Mouse (Mus musculus): ENCODE results near the gene Gnai3. TPM values are rescaled to one million over a fixed set of nuclear protein-coding genes. Genes with fewer than 3 reads are reported as not detected.

The Gnai3 gene
- polyA plus RNA-seq, 1 experiment, result not detected

DNA sequence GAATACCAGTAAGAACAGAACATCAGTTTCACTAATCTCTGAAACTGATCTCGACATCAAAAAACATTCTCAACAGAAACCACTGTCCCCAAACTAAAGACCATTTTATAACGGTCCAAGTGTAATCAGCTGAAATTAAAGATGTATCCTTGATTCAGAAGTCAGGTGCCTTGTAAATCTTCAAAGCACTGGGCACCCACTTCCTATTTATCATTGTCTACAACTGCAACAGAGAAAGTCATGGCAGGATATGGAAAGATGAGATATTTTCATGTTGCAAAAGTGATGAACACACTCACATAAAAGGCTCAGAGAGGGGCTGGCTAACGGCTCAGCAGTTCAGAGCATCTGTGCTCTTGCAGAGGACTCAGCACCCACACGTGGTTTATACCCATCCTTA lies 5.2 kb downstream of the Gnai3 start:
- TF ChIP-seq POLR2A (IDR thresholded peaks at IDR 0.05; ENCODE audit: insufficient read depth, low read depth, low read length), result no peak
- TF ChIP-seq CTCF (IDR thresholded peaks at IDR 0.05; ENCODE audit: insufficient read depth, low read depth, low read length), result no peak
- no peak overlapping the region; the same call in 1 of the 2 replicates for H3K27ac ChIP-seq (ENCODE audit: insufficient read depth, low read depth, low read length)
- WGBS, result 52% methylated on average over 4 of the region's 4 CpGs

DNA sequence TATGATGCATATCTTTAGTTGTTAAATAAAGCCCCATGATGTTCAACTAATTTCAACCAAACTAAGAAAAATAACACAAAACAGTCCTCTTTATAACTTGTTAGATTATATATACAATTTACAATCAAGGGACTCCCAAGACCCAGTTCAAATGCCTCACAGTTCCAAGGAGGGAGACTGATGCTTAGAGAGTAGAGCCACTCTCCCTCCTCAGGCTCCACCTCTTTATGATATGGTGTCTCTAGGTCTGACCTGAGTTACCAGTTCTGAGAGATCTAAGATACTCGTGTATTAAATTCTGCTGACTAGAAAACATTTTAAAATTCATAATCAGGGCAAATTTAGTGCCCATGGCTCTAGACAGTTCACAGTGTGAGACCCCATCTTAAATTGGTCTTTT lies 6.8 kb downstream of the Gnai3 start:
- WGBS, result 66% methylated on average over 1 of the region's 1 CpGs
- H3K27ac ChIP-seq (ENCODE audit: insufficient read depth, low read depth, low read length), result no peak overlapping the region
- H3K4me3 ChIP-seq (ENCODE audit: insufficient read depth, low read depth, low read length), result no peak overlapping the region
- TF ChIP-seq POLR2A (IDR thresholded peaks at IDR 0.05; ENCODE audit: insufficient read depth, low read depth, low read length) (no peak), CTCF (IDR thresholded peaks at IDR 0.05; ENCODE audit: insufficient read depth, low read depth, low read length) (no peak)
- H3K4me1 ChIP-seq (ENCODE audit: control insufficient read depth, insufficient read depth, low read length), result peaks cover 14% of the 10 kb centered on the region

More for the DNA sequence above, 5.2 kb downstream of the Gnai3 start:
- Histone ChIP-seq H3K4me1 (ENCODE audit: control insufficient read depth, insufficient read depth, low read length) (peaks cover 11% of the 10 kb centered on the region), H3K4me3 (ENCODE audit: insufficient read depth, low read depth, low read length) (no peak overlapping the region)

DNA sequence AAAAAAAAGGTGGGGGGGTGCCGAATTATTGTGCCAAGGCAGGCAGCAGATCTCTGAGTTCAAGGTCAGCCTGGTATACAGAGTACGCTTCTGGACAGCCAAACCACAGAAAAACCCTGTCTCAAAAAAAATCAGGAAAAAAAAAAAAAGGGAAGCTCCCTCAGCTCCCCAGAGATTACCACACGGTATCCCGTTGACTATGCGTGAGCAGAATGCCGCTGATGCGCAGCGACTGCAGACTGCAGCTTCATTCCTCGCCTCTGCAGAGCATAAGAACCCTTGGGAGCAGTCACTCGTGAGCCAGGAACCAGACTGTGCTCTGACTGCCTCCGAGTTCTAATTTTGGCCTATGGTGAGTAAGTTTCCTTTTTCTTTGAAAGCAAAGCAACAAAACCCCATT lies 11.2 kb downstream of the Gnai3 start:
- WGBS, result 20% methylated on average over 11 of the region's 11 CpGs

DNA sequence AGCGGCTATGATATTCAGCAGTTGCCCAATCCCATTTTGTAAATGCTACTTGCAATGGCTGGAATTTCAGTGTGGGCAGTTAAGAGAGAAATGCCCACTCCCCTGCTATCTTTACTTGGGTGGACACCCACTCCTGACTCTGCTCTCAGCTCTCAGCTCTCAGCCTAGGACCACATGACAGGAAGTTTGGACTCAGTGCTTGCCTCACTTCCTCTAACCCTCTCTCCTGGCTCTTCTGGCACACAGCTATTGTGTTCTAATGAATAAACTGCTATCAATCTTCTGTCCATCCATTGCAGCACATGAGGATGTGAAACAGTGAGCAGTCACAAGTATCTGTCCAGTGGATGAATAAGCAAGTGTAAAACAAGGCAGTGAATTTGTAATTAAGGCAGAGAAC lies 13.5 kb downstream of the Gnai3 start:
- TF ChIP-seq POLR2A (IDR thresholded peaks at IDR 0.05; ENCODE audit: insufficient read depth, low read depth, low read length) (no peak), CTCF (IDR thresholded peaks at IDR 0.05; ENCODE audit: insufficient read depth, low read depth, low read length) (no peak)
- Histone ChIP-seq H3K27ac (ENCODE audit: insufficient read depth, low read depth, low read length) (no peak overlapping the region), H3K4me1 (ENCODE audit: control insufficient read depth, insufficient read depth, low read length) (peaks cover 14% of the 10 kb centered on the region), H3K4me3 (ENCODE audit: insufficient read depth, low read depth, low read length) (no peak overlapping the region)
- WGBS, result 52% methylated on average over 1 of the region's 1 CpGs

More for the DNA sequence above, 11.2 kb downstream of the Gnai3 start:
- peaks cover 15% of the 10 kb centered on the region for H3K4me1 ChIP-seq (ENCODE audit: control insufficient read depth, insufficient read depth, low read length)
- peak overlapping the region; percentile 87 for H3K27ac ChIP-seq (ENCODE audit: insufficient read depth, low read depth, low read length)
- no peak for TF ChIP-seq CTCF (IDR thresholded peaks at IDR 0.05; ENCODE audit: insufficient read depth, low read depth, low read length)
- TF ChIP-seq POLR2A (IDR thresholded peaks at IDR 0.05; ENCODE audit: insufficient read depth, low read depth, low read length), result 0 out of 2 replicates have a peak, but pooled peaks have one; percentile 18
- H3K4me3 ChIP-seq (ENCODE audit: insufficient read depth, low read depth, low read length), result no peak overlapping the region

DNA sequence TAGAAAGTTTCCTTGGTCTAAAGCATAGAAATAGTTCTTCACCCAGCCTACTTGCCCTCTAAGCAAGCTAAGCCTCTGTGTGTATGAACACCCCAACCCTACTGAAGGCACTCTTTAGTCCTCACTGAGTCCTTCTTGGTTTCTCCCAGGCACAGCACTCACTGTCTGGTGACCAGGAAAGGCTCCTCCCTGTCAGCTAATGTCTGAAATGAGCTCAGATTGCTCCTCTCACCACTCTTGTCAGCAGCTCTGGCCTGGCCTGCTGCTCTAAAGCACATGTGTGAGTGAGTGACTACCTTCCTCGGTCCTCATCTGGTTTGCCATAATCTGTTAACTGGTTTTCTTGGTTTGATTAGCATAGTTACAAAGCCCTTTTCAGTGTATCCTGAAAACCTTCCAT lies 14.1 kb downstream of the Gnai3 start:
- WGBS, result 79% methylated on average over 1 of the region's 1 CpGs
- Histone ChIP-seq H3K4me3 (ENCODE audit: insufficient read depth, low read depth, low read length) (no peak overlapping the region), H3K4me1 (ENCODE audit: control insufficient read depth, insufficient read depth, low read length) (peaks cover 13% of the 10 kb centered on the region), H3K27ac (ENCODE audit: insufficient read depth, low read depth, low read length) (no peak overlapping the region)
- no peak for TF ChIP-seq POLR2A (IDR thresholded peaks at IDR 0.05; ENCODE audit: insufficient read depth, low read depth, low read length)
- no peak for TF ChIP-seq CTCF (IDR thresholded peaks at IDR 0.05; ENCODE audit: insufficient read depth, low read depth, low read length)

DNA sequence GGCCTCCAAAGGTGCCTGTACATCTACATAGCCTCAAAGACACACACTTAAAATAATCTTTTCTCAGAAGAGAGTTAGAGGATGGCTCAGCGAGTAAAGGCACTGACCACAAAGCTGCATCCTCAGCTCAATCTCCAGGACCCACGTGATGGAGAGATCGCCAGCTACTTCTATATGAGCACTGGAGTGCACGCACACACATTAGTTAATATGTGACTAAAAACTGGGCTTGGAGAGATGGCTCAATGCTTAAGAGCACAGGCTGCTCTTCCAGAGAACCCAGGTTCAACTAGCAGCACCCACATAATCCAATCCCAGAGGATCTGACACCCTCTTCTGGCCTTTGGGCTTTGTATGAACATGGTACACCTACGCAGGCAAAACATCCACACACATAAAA lies 14.7 kb downstream of the Gnai3 start:
- Histone ChIP-seq H3K4me1 (ENCODE audit: control insufficient read depth, insufficient read depth, low read length) (peaks cover 13% of the 10 kb centered on the region), H3K27ac (ENCODE audit: insufficient read depth, low read depth, low read length) (no peak overlapping the region), H3K4me3 (ENCODE audit: insufficient read depth, low read depth, low read length) (no peak overlapping the region)
- TF ChIP-seq CTCF (IDR thresholded peaks at IDR 0.05; ENCODE audit: insufficient read depth, low read depth, low read length) (no peak), POLR2A (IDR thresholded peaks at IDR 0.05; ENCODE audit: insufficient read depth, low read depth, low read length) (no peak)
- WGBS, result 90% methylated on average over 5 of the region's 5 CpGs

DNA sequence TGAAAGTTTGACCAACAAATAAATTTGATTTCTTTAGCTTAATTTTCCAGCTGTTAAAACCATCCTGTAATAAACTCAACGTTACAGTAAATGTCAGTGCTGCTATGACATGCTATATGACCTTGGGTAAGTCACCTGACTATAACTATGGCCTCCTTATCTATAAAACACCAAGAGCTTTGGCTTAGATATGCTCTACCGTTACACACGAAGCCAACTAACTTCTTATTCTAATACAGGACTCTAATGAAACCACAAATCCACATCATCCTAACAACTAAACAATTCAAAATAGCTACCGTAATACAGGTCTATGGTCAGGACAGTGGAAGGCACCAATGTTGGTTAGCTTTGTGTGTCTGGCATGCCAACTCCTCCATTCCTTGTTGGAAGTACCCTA lies 16.1 kb downstream of the Gnai3 start:
- peaks cover 7% of the 10 kb centered on the region; the same call in 1 of the 2 replicates for H3K4me1 ChIP-seq (ENCODE audit: control insufficient read depth, insufficient read depth, low read length)
- no peak overlapping the region for H3K4me3 ChIP-seq (ENCODE audit: insufficient read depth, low read depth, low read length)
- WGBS, result 92% methylated on average over 4 of the region's 4 CpGs
- TF ChIP-seq CTCF (IDR thresholded peaks at IDR 0.05; ENCODE audit: insufficient read depth, low read depth, low read length) (no peak), POLR2A (IDR thresholded peaks at IDR 0.05; ENCODE audit: insufficient read depth, low read depth, low read length) (no peak)
- H3K27ac ChIP-seq (ENCODE audit: insufficient read depth, low read depth, low read length), result no peak overlapping the region

DNA sequence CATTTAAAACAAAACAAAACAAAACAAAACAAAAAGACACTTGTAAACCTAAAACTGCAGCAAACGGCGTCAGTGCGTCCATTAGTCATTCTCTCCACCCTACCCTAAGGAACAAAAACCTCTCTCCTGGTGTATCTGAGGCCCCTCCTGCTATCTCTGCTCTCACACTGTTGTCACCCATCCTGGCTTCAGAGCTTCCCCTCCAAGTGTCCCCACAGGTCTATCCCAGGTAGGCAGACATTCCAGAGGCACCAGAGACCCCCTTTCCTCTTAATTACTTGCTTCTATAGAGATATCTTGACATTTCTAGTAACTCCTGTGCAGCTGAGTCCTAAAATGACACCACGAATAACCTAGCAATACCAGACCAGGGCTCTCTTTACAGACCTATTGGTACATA lies 16.6 kb downstream of the Gnai3 start:
- H3K27ac ChIP-seq (ENCODE audit: insufficient read depth, low read depth, low read length), result 0 out of 2 replicates have a peak overlapping the region, but pooled peaks have one; percentile 32
- 63% methylated on average over 4 of the region's 4 CpGs for WGBS
- H3K4me1 ChIP-seq (ENCODE audit: control insufficient read depth, insufficient read depth, low read length), result peaks cover 7% of the 10 kb centered on the region; the same call in 1 of the 2 replicates
- TF ChIP-seq CTCF (IDR thresholded peaks at IDR 0.05; ENCODE audit: insufficient read depth, low read depth, low read length), result no peak
- TF ChIP-seq POLR2A (IDR thresholded peaks at IDR 0.05; ENCODE audit: insufficient read depth, low read depth, low read length), result no peak
- no peak overlapping the region for H3K4me3 ChIP-seq (ENCODE audit: insufficient read depth, low read depth, low read length)

DNA sequence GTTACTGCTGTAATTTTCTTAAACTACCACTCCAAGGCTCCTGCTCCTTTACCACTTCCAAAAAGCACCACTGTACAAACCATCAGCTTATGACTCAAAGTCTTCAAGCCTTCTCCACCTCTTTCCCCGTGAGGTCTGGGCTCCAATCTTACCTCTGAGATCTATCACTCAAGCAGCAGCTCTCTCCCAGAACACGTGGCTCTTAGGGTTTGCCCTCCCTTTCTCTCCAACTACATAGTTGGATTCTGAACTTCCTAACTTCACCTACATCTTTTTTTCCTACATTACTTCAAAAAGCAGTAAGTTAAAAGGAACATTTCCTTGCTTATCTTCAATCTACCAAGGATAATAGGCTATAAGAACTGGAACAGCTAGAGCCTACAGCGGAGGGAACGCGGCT lies 17.4 kb downstream of the Gnai3 start:
- TF ChIP-seq CTCF (IDR thresholded peaks at IDR 0.05; ENCODE audit: insufficient read depth, low read depth, low read length) (no peak), POLR2A (IDR thresholded peaks at IDR 0.05; ENCODE audit: insufficient read depth, low read depth, low read length) (no peak)
- H3K27ac ChIP-seq (ENCODE audit: insufficient read depth, low read depth, low read length), result 0 out of 2 replicates have a peak overlapping the region, but pooled peaks have one; percentile 6
- WGBS, result 55% methylated on average over 5 of the region's 5 CpGs
- H3K4me3 ChIP-seq (ENCODE audit: insufficient read depth, low read depth, low read length), result no peak overlapping the region
- peaks cover 7% of the 10 kb centered on the region; the same call in 1 of the 2 replicates for H3K4me1 ChIP-seq (ENCODE audit: control insufficient read depth, insufficient read depth, low read length)

DNA sequence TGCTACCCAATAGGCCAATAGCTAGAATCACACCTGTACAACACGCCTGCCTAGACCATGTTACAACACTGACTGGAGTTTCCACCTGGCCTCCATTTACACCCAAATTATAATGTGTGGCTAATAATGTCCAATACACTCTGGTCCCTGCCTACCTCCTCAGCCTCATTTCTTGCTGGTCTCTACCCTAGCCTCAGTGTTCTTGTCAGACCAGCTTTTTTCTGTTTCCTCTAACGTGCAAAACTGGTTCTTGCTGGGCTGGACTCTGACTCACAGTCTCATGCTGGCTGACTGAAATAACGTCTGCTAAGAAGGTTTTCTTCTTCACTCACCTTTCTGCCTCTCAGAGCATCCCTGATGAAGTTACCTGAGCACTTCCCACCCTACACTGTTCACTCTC lies 19.6 kb downstream of the Gnai3 start:
- Histone ChIP-seq H3K27ac (ENCODE audit: insufficient read depth, low read depth, low read length) (no peak overlapping the region), H3K4me3 (ENCODE audit: insufficient read depth, low read depth, low read length) (no peak overlapping the region), H3K4me1 (ENCODE audit: control insufficient read depth, insufficient read depth, low read length) (peaks cover 5% of the 10 kb centered on the region; the same call in 1 of the 2 replicates)
- WGBS, result 70% methylated on average over 3 of the region's 3 CpGs
- TF ChIP-seq POLR2A (IDR thresholded peaks at IDR 0.05; ENCODE audit: insufficient read depth, low read depth, low read length), result no peak
- no peak for TF ChIP-seq CTCF (IDR thresholded peaks at IDR 0.05; ENCODE audit: insufficient read depth, low read depth, low read length)

Measured in olfactory bulb, adult 2 months (tissue).